Mouse (Mus musculus) monocyte, adult 2 months (primary cell): ENCODE results near the gene Plk4.
"Not testable (repeated sequence)": the region's sequence is repeated elsewhere in the genome, so short reads cannot be mapped to it uniquely, and the experiment has no call there.

Experiments used
- DNase-seq, 2 experiments: peaks; one replicate each; pipeline ENCODE4 v3.0.0; 2022; ENCODE audit warnings: low spot score in 2 of 2, low read depth in 1 of 2

Gene Plk4

DNA sequence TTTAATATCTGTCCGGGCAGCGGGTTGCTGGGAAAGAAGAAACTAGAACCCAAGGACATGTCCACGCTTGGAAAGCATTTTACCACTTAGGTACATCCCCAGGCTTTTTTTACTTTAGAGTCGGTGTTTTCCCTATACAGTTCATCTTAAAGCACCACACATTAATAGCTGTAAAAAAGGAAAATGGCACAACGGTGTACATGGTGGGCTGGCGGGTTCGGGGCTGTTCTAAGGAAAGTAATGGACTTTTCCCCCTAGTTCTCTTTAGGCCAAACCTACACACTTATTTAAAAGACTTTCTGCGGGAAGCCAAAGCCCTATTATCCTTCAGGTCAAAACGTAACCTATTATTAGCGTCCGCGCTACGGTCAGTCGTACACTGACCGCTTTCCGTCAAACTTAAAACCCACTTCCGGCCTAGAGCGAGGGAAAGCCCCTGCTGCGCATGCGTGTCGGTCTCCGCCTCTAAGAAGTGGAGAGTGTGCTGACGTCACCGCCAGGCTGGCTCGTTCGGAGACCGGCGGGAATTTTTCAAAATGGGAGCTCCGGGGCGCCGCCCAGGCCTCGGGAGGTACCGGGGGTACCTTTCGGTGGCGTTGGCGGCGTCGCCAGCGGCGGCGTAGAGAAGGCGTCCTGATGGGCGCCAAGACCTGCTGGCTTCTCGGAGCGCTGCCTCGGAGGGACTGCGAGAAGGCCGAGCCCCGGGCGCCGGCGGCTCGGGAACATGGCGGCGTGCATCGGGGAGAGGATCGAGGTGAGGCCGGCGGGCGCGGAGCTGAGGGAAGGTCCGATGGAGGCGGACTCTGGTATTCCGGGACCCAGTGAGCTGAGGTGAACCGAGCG, at the start of gene Plk4:
Plk4 (plus strand) TSS at position 490 of the 843 bp plus-strand sequence.
- peak; percentile 85 to 91 for DNase-seq

DNA sequence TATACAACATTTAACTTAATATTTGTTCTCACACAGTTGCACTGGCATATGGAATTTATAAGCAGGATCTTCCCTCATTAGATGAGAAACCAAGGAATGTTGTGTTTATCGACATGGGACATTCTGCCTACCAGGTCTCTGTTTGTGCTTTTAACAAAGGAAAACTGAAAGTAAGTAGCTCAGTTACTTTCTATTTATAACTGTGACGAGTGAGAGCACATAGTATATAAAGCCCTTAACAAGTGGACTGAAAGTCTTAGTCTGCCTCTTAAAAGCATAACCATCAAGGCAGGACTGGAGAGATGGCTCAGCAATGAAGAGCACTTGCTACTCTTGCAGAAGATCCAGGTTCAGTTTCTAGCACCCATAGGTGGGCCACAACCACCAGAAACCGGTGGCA, 39.1 kb upstream of the Plk4 start:
- no peak for DNase-seq

DNA sequence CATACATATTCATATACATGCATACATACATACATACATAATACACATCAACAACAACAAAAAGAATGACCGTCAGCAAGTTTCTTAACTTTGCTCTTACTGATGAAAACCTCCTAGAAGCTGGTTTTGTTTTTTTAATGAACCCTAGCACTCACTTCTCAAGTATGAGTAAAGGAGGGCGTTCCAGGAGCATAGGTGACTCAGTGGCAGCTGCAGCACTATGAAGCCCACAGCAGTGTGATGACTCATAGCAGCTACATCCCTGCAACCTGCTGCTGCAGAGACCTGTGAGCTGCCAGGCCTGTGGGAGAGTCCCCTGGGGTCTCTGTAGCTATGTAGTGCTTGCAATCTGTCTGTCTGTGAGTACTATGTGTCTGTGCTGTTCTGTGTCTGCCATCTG, 38.5 kb upstream of the Plk4 start:
- no peak for DNase-seq

DNA sequence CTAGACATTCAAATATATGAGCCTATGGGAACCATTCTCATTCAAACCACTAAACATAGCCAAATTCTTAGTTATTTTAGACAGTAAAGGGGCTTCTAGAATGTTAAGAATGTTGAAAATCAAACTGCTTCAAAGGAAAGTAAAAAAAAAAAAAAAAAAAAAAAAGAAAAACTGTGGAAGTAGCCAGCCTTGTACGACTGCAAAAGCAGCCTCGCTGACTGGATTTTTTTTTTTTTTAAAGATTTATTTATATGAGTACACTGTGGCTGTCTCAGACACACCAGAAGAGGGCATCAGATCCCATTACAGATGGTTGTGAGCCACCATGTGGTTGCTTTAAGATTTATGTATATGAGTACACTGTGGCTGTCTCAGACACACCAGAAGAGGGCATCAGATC, 6.0 kb upstream of the Plk4 start:
- DNase-seq: no peak

DNA sequence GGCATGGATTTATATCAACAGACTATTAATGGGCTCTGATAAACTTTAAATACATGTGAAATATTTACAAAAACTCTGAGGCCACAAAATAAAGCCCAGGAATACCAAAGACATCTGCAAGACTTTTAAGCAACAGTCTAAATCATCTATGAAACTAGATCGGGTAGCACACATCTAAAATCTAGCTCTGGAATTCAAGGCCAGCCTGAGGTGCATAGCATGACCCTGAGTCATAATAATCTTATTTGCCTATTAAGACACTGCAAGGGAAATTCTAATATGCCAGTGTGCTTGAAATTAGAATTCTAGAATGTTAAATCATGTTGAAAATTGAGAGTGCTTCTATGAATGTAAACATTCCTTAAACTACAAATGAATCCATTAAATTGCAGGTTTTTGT, 1.8 kb upstream of the Plk4 start:
- no peak for DNase-seq

DNA sequence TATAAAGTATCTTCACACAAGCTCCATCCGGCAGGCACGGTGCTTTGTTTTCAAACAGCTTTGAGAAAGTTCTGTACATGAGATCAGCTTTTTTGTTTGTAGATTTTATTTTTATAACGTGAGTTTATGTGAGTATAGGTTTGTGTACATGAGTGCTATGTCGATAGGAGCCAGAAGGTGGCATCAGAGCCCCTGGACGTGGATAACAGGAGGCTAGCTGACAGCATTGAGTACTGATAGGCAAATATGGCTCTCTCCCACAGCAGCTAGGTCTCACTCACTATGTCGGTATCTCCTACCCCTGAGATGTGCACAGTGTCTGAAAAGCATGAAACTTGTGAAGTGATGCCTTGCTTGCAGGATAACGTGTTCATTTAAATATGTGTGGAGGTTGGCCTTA, 1.3 kb upstream of the Plk4 start:
- peak; percentile 14 to 38 for DNase-seq

DNA sequence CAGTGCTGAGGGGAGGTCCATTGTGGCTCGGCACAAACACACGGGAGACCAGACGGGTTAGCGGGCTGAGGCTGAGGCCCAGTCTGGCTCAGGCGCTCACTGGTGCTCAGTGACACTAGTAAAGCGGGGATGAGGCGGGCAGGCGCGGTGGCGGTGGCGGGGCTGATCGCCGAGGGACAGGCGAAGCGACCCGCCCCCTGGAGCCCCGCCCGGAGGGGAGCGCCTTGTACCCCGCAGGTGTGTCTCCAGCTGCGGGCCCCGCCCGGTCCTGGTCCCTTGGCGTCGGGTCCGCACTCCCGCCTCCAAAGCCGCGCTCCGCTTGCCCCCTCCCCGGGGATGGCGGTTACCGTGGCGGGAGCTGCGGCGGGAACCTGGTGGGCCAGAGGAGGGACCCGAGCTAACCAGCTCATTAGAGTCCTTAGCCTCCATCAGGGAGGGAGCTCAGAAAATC, 579 bp downstream of the Plk4 start:
- DNase-seq: peak in 1 of 2 experiments; percentile 3

DNA sequence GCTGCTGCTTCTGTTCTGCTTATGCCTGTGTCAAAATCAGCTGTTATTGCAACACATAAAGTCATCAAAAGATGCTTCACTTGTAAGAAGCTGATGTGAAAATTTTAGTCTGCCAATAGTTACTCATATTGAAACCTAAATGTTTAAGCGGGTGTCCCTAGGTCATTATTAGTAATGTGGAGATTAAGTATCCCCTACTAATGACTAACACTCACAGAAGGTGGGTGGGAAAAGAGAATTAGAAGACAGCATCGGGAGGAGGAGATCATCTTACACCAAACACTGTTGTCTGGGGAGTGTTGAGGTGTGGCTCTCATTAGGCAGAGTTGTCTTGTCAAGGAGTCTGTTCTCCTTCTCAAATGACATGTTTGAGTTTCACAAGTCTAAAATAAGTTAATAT, 7.1 kb downstream of the Plk4 start:
- DNase-seq: no peak

DNA sequence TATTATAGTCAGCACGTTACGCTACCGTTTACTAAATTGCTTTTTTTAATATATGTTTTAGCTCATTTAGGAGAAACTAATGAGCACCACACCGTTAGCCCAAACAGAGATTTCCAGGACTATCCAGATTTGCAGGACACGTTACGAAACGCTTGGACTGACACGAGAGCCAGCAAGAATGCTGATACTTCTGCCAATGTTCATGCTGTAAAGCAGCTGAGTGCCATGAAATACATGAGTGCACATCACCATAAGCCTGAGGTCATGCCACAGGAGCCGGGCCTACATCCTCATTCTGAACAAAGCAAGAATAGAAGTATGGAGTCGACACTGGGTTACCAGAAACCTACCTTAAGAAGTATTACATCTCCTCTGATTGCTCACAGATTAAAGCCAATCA, 8.9 kb downstream of the Plk4 start:
- DNase-seq: no peak

DNA sequence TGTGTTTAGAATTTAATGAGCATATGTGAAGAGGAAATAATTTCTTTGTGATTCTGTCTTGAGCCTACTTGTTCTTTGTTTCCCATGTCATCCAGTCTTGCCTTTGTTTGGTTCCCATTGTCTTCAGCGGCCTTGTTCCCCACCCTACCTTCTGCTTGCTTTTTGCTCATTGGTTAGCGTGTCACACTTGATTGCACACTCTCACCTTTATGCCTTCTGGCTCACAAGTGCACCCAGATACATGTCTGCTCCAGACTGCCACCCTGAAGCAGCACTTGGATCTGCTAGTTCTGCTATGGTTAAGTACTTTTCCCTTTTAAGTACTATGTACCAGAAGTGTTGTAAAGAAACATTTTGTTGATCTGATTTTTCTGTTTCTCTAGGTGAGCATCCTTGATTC, 10.1 kb downstream of the Plk4 start:
- DNase-seq: no peak

DNA sequence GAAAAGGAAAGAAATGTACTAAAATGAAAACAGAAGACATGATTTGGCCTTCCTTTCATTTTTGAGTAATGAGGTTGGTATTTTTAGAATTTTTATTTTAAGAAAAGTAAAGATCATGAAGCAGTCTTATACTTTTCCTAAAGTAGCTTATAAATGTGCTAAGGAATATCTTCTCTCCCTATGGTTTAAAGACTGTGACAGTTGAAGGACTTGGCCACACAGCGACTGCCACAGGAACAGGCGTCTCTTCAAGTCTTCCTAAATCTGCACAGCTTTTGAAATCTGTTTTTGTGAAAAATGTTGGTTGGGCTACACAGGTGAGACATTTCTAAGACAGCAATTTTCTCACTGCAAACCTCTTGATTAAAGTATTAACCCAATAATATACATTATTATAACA, 13.5 kb downstream of the Plk4 start:
- DNase-seq: no peak

DNA sequence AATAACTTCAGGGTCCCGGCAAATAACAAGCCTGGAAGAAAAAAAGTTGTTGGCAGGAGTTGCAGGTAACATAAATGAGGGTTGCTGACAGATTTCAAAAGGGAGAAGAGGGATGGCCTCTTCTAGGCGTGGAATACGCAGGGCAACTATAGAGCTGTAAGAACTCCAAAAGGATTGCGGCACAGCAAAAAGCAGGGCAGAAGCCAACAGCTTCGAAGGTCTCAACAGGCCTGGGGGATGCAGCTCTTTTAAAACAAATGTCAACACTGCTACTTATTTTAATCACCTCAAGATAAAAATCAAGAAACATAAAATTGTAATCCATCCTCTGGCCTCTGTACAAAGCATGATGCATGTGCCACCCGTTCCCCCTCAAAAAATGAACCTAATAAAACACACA, 45.7 kb downstream of the Plk4 start:
- DNase-seq: not testable (repeated sequence)

DNA sequence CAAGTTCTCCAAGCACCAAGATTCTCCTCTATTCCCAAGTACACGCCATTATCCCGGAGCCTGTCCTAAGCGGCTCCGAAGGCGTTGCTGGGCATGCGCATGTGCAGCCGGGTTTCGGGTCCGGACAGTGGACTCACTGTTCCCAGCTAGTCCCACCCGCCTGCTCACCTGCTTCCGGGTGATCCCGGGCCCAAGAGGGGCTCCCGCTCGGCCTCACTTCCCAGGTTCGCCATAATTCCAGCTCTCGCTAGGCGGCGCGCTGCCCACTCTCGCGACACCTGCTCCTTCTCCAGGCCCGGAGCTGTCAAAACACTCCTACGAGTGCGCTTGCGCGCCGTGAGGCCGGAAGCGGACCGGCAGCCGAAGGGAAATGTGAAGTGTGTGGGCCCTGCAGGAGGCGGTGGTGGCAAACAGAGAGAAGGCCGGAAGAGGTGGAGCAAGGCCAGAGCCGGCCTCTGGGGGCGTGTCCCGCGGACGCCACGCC, 46.7 kb downstream of the Plk4 start, which contains the start of gene Mfsd8:
Mfsd8 (minus strand) TSS at position 414 of the 484 bp plus-strand sequence.
- DNase-seq: peak; percentile 93 to 95

DNA sequence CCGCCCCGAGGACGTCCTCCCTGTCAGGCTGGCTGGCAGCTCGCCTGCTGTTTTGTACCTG, 47.0 kb downstream of the Plk4 start, which contains the start of gene Abhd18:
Abhd18 (plus strand) TSS at position 14 of the 61 bp plus-strand sequence.
- not testable (repeated sequence) for DNase-seq

DNA sequence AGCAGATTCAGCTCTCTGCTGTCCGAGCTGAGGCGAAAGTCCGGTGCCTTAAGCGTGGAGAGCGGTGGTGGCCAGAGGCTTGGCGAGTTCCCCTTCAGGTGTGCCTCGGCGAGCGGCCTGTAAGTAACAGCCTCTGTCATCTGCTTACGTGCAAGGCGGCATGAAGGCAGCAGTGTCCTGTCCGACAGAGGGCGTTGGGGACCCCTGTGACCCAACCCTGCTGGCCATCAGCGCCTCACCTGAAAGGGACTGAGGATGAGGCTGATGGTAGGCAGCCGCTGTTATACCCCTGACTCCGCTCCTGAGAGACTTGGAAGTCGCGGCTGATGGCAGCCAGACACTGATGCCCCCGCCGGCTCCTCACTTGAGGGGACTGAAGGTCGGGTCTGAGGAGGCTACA, 47.2 kb downstream of the Plk4 start:
- peak in 1 of 2 experiments; percentile 6 for DNase-seq

DNA sequence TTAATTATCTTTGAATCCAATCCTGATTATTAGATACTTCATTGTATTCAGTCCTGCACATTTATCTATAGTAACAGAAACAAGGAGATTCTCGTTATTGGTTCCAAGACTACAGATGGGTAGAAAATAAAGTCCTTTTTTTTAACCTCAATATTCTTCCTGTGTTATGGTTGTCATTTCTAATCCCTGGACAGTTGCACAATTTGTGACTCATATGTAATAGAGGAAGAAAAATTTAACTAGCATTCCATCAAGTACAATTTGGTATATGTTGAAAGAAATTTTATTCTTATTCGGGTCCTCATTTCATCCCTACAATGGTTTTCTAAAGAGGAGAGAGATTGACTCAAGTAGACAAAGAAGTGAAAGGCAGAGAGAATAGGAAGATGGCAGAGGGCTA, 48.1 kb downstream of the Plk4 start:
- DNase-seq: not testable (repeated sequence)

DNA sequence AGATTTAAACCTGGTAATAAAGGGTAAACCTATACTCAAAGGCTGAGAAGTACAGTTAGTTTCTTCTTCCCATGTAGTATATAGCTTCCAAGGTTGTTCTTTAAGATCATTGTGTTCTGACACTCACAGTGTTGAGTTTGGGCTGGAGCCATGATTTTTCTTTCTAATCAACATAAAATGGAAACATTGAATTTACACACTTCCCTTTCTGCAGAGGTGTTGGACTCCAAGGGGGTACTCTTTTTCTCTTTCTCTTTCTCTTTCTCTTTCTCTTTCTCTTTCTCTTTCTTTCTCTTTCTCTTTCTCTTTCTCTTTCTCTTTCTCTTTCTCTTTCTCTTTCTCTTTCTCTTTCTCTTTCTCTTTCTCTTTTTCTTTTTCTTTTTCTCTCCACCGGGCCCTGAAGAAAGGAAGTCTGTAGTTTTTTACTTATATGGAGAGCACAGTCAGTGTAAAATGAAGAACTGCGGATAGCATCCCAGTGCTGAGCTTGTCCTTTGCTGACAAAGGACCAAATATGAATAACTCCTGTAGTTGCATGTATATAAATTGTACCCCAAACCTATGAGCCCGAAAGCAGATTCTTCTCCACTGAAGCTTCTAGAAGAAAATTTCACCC, 53.4 kb downstream of the Plk4 start:
- DNase-seq: not testable (repeated sequence)
